Mouse (Mus musculus): ENCODE measurements around the gene Trim2. TPM values are rescaled to one million over a fixed set of nuclear protein-coding genes. Genes with fewer than 3 reads are reported as not detected.

The Trim2 gene
- polyA plus RNA-seq, 1 experiment from 2014 or later = 126 TPM

Other genes starting within 250 kb of the Trim2 start
- gene Mnd1, start 151.1 kb downstream of the Trim2 start, polyA plus RNA-seq (2015; fragmentation: Nextera tagmentation; extraction: Ambion mirVana) = 2.2 and 2.8 TPM in 2 replicates
- gene Gm6525, start 132.8 kb downstream of the Trim2 start, polyA plus RNA-seq (2015; fragmentation: Nextera tagmentation; extraction: Ambion mirVana) = 2.0 and 3.5 TPM in 2 replicates
- gene Fhdc1, start 173.6 kb upstream of the Trim2 start, polyA plus RNA-seq (2015; fragmentation: Nextera tagmentation; extraction: Ambion mirVana) = 6.3 and 6.5 TPM in 2 replicates